Mouse (Mus musculus) midbrain, embryonic 13.5 days (tissue): ENCODE measurements around the gene Adgrv1. TPM values are rescaled to one million over a fixed set of nuclear protein-coding genes. Genes with fewer than 3 reads are reported as not detected.

Experiments
- ATAC-seq: fragments of 200-750 bp; cut with Nextera tagmentation; 2 replicates; pipeline ENCODE4 v1.8.0; 2017; ENCODE audit warnings: mild to moderate bottlenecking, moderate TSS enrichment, moderate library complexity
- H3K27ac ChIP-seq: fragments of 300-500 bp; sonication (generic); 2 replicates; pipeline ENCODE4 v1.5.1; 2015; ENCODE audit warnings: inconsistent platforms, mild to moderate bottlenecking, moderate library complexity
- H3K27me3 ChIP-seq: fragments of 300-500 bp; sonication (generic); 2 replicates; pipeline ENCODE4 v1.6.1; 2015; ENCODE audit warnings: mild to moderate bottlenecking, inconsistent platforms
- H3K36me3 ChIP-seq: fragments of 300-500 bp; sonication (generic); 2 replicates; pipeline ENCODE4 v1.6.1; 2015; ENCODE audit warnings: mild to moderate bottlenecking, inconsistent platforms
- H3K4me1 ChIP-seq: fragments of 300-500 bp; sonication (generic); replicated peaks from 2 replicates; pipeline ENCODE4 v1.6.1; 2015; ENCODE audit warnings: inconsistent platforms
- H3K4me2 ChIP-seq: fragments of 300-500 bp; sonication (generic); replicated peaks from 2 replicates; pipeline ENCODE4 v1.6.1; 2015; ENCODE audit warnings: moderate library complexity, mild to moderate bottlenecking, inconsistent platforms
- H3K4me3 ChIP-seq: fragments of 300-500 bp; sonication (generic); replicated peaks from 2 replicates; pipeline ENCODE4 v1.5.1; 2015; ENCODE audit warnings: mild to moderate bottlenecking, inconsistent platforms
- H3K9ac ChIP-seq: fragments of 300-500 bp; sonication (generic); replicated peaks from 2 replicates; pipeline ENCODE4 v1.6.1; 2015; ENCODE audit warnings: mild to moderate bottlenecking, inconsistent platforms
- H3K9me3 ChIP-seq: fragments of 300-500 bp; sonication (generic); 2 replicates; pipeline ENCODE4 v1.6.1; 2016; ENCODE audit warnings: mild to moderate bottlenecking, inconsistent platforms
- WGBS: fragments of 180-500 bp; shearing (Covaris S2); methylation state at CpG from one replicate; pipeline ENCODE4 v1.1.7; 2015; 5-methylcytosine and 5-hydroxymethylcytosine counted together
- polyA plus RNA-seq: library from polyadenylated mRNA; unstranded; fragments of >200 nt; fragmentation: Nextera tagmentation; extraction: Ambion mirVana; gene quantifications from 2 replicates; pipeline ENCODE4 v1.2.1, GENCODE M21; 2015

The Adgrv1 gene
- polyA plus RNA-seq, 1 experiment from 2014 or later: 28.5 TPM

DNA sequence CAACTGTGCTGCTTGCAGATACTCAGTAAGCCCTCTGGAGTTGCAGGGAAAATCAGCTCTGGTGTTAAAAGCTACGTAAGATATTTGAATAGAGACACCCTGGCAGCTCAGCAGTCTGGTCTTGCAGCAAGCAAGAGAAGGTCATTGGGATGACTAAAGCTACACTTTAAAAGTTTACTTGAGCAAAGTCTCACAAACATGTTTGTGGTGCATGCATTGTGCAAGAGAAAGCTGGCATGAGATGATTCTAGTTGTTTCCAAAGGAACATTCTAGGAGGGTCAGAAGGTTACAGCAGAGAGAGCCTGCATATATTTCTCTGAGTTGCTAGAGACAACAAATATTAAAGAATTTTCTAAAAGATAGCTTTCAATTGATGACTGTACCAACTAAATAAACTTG, 421.5 kb downstream of the Adgrv1 start:
- no peak overlapping the region for H3K9ac ChIP-seq
- 75% methylated on average over 1 of the region's 1 CpGs for WGBS
- H3K36me3 ChIP-seq: peaks cover under 1% of the 10 kb centered on the region; the same call in 1 of the 2 replicates
- no peak overlapping the region for H3K4me3 ChIP-seq
- H3K4me1 ChIP-seq: no peaks in the 10 kb centered on the region
- H3K9me3 ChIP-seq: no peaks in the 10 kb centered on the region; the same call in 1 of the 2 replicates
- no peaks in the 10 kb centered on the region for H3K27me3 ChIP-seq
- H3K4me2 ChIP-seq: no peak overlapping the region
- H3K27ac ChIP-seq: no peak overlapping the region
- no peak for ATAC-seq

DNA sequence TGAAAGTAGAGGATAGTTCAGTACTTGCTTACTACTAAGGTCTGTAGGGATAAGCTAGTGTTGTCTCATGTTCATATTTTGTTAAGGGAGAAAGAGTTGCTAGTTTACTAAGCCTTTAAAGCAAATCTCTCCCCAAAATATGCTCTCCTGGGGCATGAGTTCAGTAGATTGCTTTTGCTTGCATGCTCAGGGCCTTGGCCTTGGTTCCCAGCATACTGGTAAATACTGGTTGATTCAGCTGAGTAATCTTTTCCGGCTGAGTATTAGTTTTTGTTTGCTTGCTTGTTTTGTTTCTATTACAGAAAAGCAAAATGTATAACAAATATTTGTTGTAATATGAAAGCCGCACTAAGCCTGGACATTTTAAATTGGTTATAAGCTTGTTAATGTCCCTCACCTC, 422.4 kb downstream of the Adgrv1 start:
- Histone ChIP-seq H3K4me1 (no peaks in the 10 kb centered on the region), H3K27me3 (no peaks in the 10 kb centered on the region), H3K4me3 (no peak overlapping the region), H3K36me3 (no peaks in the 10 kb centered on the region), H3K9me3 (no peaks in the 10 kb centered on the region; the same call in 1 of the 2 replicates), H3K9ac (no peak overlapping the region), H3K27ac (no peak overlapping the region), H3K4me2 (no peak overlapping the region)
- 96% methylated on average over 2 of the region's 2 CpGs for WGBS
- no peak for ATAC-seq

DNA sequence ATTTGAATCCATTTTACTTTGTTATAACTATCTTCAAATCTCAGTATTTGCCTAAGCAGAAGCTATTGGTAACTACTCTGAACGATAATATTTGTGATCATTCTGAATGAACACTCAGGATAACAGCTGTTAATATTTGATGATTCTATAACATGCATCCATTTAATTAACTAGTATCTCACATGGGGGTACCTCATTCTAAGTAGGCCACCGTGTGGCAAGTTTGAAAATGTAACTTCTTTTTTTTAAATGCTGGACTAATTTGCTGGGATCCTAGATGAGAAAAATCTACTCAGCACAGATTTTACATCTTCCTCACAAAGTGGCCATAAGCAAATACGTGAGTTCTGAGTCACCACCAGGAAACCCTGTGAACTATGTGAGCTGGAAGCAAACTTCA, 423.1 kb downstream of the Adgrv1 start:
- H3K4me2 ChIP-seq: no peak overlapping the region
- no peak overlapping the region for H3K27ac ChIP-seq
- no peaks in the 10 kb centered on the region for H3K4me1 ChIP-seq
- H3K27me3 ChIP-seq: no peaks in the 10 kb centered on the region
- 92% methylated on average over 3 of the region's 3 CpGs for WGBS
- no peak overlapping the region for H3K9ac ChIP-seq
- no peaks in the 10 kb centered on the region; the same call in 1 of the 2 replicates for H3K9me3 ChIP-seq
- no peaks in the 10 kb centered on the region for H3K36me3 ChIP-seq
- no peak for ATAC-seq
- H3K4me3 ChIP-seq: no peak overlapping the region

DNA sequence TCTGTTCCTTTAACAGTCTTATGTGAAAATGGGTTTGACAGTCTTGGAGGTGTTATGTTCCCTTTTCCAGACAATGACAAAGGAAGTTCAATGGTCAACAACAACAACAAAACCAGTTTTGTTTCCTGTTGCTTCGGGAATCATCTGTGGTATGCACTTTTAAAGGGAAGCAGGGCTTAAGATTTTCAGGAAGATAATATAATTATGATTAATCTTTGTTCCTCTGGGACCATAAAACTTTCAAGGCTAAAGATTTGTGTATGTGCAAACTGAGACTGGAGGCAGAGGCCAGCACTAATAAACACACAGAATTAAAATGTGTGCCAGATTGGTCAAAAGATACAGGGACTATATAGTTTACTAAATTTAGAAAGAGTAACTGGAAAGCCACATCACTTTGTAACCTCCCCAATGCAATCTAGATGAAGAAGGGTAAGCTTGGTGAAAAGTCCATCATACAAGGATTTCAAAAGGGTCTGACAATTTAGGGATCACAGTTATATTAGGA, 424.8 kb downstream of the Adgrv1 start:
- H3K36me3 ChIP-seq: 0 out of 2 replicates have a peak, but pooled peaks cover 3% of the 10 kb centered on the region
- no peak for ATAC-seq
- 81% methylated on average over 1 of the region's 1 CpGs for WGBS

DNA sequence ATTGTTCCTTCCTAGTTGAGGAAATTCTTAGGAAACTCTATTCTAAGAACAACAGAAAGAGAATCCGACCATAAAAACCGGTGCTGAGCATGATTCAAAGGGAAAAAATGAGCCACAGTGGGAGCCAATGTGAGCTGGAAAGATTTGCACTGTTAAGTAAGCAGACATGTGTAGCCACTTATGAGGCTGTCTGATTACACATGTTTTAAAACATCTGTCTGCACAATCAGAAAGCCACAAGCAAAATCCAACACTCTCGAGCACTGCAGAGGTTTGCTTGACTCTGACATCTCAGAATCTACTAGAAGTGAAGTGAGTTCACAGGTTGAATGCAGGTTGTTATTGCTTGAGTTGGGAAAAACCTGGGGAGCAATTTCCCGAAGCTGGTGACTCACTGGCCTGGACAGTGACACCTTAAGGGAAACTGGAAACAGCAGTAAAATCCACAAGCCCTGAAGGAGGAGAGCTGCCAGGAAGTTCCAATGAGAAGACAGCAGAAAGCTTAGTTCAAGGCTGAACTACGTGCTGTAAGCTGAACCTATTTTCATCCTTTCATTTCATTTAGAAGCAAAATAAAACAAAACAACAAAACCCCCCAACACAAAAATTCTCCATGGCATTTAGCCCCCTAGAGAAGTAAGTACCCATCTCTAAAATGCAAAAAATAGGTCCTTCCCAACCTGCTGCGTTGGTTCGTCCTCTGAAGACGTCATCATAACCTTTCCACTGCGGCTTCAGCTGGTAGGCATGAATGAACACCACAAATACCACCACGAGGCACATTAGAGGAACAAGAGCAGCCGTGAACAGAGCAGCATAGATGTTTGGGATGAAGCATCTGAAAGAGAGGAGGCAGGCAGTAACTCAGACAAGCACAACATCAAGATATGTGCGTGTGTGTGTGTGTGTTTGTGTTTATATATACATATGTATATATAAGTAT, 450.7 kb downstream of the Adgrv1 start:
- 87% methylated on average over 12 of the region's 12 CpGs for WGBS
- Histone ChIP-seq H3K27ac (no peak overlapping the region), H3K9me3 (no peaks in the 10 kb centered on the region), H3K4me3 (no peak overlapping the region), H3K4me1 (no peaks in the 10 kb centered on the region), H3K9ac (no peak overlapping the region), H3K27me3 (no peaks in the 10 kb centered on the region), H3K36me3 (no peaks in the 10 kb centered on the region), H3K4me2 (no peak overlapping the region)
- ATAC-seq: no peak

More for the DNA sequence above, 424.8 kb downstream of the Adgrv1 start:
- Histone ChIP-seq H3K27ac (no peak overlapping the region), H3K4me3 (no peak overlapping the region), H3K4me2 (no peak overlapping the region), H3K9ac (no peak overlapping the region), H3K27me3 (no peaks in the 10 kb centered on the region), H3K9me3 (no peaks in the 10 kb centered on the region), H3K4me1 (no peaks in the 10 kb centered on the region)

DNA sequence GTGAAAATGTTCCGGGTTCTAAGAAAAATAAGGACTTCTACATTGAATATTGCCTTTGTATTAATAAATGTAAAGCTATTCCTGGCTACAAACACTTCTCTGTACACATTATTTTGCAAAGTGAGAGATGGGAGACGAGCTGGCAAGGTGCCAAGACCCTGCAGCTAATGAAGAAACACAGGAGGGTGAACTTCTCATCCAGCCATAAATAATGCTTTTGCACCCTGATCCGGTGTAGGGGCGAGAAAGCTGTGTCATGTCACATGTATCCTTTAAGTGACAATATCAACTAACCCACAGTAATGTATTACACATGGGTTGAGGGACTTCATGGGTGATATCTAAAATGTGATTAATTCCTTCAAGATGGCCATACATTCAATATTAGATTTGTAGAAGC, 451.5 kb downstream of the Adgrv1 start:
- Histone ChIP-seq H3K4me2 (no peak overlapping the region), H3K4me1 (no peaks in the 10 kb centered on the region), H3K36me3 (0 out of 2 replicates have a peak, but pooled peaks cover 3% of the 10 kb centered on the region), H3K4me3 (no peak overlapping the region), H3K27ac (no peak overlapping the region), H3K27me3 (no peaks in the 10 kb centered on the region), H3K9me3 (no peaks in the 10 kb centered on the region), H3K9ac (no peak overlapping the region)
- ATAC-seq: no peak
- WGBS: 79% methylated on average over 4 of the region's 4 CpGs

DNA sequence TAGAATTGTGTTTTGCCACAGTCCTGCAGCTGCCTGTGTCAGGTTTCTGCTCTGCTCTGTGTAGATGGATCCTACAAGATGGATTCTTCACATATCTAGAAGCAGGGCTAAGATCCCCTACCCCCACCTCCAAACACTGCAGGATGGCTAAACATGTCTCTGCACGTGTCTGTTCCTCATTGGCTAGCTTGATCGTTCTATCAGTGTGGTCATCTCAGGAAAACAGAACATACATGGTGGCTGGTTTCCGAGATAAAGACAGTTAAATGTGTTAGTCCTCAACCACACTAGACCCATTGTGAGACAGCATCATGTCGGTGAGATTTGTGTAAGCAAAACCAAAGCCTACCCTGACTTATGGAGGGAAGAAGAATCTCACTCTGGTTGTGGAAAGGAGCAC, 456.1 kb downstream of the Adgrv1 start:
- H3K36me3 ChIP-seq: 0 out of 2 replicates have a peak, but pooled peaks cover 3% of the 10 kb centered on the region
- H3K4me2 ChIP-seq: no peak overlapping the region
- no peak for ATAC-seq
- no peaks in the 10 kb centered on the region for H3K27me3 ChIP-seq
- H3K9ac ChIP-seq: no peak overlapping the region
- H3K4me3 ChIP-seq: no peak overlapping the region
- H3K4me1 ChIP-seq: no peaks in the 10 kb centered on the region
- 90% methylated on average over 4 of the region's 4 CpGs for WGBS
- no peaks in the 10 kb centered on the region for H3K9me3 ChIP-seq
- no peak overlapping the region for H3K27ac ChIP-seq

DNA sequence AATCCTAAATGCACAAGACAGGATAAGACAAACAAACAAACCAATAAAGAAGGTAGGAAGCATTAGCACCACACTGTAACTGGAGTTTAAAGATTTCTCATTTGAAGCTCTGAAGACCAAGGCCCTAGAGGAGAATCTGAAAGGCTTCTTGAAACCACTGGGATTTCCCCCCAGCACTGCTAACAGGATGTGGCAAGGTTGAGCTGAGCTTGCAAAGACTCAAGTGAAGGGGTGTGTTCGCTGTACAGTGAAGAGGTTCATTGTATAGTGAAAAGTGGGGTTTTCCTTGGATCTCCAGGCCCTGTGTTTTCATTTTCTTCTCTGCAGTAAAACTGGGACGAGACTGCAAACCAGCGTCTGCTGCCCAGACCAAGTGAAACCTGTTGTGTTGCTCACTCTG, 456.9 kb downstream of the Adgrv1 start:
- Histone ChIP-seq H3K27ac (no peak overlapping the region), H3K4me3 (no peak overlapping the region), H3K27me3 (no peaks in the 10 kb centered on the region), H3K9me3 (no peaks in the 10 kb centered on the region), H3K9ac (no peak overlapping the region), H3K36me3 (0 out of 2 replicates have a peak, but pooled peaks cover 3% of the 10 kb centered on the region), H3K4me2 (no peak overlapping the region), H3K4me1 (no peaks in the 10 kb centered on the region)
- no peak for ATAC-seq
- 96% methylated on average over 3 of the region's 3 CpGs for WGBS

DNA sequence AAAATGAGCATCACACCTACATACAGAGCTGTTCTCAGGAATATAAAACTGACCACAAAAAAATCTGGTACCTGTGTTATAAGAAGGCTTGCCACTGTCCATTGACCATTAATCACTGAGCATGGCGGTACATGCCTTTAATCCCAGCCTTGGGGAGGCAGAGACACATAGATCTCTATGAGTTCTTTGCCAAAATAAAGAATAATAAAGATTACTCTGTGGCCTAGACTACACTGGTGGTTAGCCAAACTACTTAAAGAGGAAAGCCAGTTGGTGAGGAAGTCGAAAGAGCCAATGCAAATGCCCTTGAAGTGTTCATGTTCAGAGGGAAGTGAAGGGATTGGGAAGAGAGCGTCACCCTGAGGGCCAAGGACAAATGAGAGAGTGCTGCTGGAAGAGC, 461.8 kb downstream of the Adgrv1 start:
- Histone ChIP-seq H3K9ac (no peak overlapping the region), H3K9me3 (no peaks in the 10 kb centered on the region), H3K4me3 (no peak overlapping the region), H3K4me2 (no peak overlapping the region), H3K4me1 (no peaks in the 10 kb centered on the region), H3K27ac (no peak overlapping the region), H3K27me3 (no peaks in the 10 kb centered on the region), H3K36me3 (no peaks in the 10 kb centered on the region)
- 92% methylated on average over 3 of the region's 3 CpGs for WGBS
- no peak for ATAC-seq

DNA sequence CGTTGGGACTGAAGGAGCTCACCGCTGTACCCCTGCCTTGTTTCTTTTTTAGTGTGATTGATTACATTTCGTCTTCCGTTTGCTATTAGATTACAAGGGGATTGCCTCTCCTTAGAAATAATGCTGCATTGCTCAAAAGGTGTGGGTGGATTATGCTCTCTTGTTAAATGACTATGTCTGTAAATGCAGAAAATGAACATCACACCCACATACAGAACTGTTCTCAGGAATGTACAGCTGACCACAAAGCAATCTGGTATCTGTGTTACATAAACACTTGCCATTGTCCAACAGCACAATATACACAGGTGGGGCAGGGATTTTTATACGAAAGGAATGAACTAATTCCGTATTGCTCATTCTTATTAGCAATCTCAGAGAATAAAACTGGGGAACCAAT, 465.5 kb downstream of the Adgrv1 start:
- H3K4me2 ChIP-seq: no peak overlapping the region
- no peaks in the 10 kb centered on the region for H3K9me3 ChIP-seq
- no peak overlapping the region for H3K9ac ChIP-seq
- H3K27ac ChIP-seq: no peak overlapping the region
- H3K27me3 ChIP-seq: no peaks in the 10 kb centered on the region
- H3K4me3 ChIP-seq: no peak overlapping the region
- no peaks in the 10 kb centered on the region for H3K4me1 ChIP-seq
- no peaks in the 10 kb centered on the region for H3K36me3 ChIP-seq
- no peak for ATAC-seq
- 94% methylated on average over 6 of the region's 6 CpGs for WGBS

DNA sequence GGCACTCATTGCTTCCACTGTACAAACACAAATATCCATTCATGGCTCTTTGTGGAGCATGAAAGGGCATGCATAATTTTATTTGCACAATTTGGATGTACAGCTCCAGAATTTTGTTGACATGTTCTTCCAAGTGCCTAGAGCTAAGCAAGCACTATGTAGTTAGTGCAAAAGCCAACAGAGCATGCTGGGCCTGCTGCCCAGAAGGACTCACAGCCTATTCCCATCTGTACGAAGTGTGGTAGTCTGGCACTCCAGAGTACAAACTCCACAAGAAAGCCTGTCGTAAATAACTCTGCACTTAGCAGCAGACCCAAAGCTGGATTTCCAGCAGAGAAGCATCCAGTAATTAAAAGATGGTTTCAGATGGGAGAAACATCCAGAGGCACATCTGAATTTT, 473.1 kb downstream of the Adgrv1 start:
- 89% methylated on average over 2 of the region's 2 CpGs for WGBS
- H3K4me2 ChIP-seq: no peak overlapping the region
- H3K4me3 ChIP-seq: no peak overlapping the region
- H3K27ac ChIP-seq: no peak overlapping the region
- no peak for ATAC-seq
- no peaks in the 10 kb centered on the region for H3K36me3 ChIP-seq
- H3K9me3 ChIP-seq: no peaks in the 10 kb centered on the region
- no peak overlapping the region for H3K9ac ChIP-seq
- H3K4me1 ChIP-seq: no peaks in the 10 kb centered on the region
- H3K27me3 ChIP-seq: no peaks in the 10 kb centered on the region

DNA sequence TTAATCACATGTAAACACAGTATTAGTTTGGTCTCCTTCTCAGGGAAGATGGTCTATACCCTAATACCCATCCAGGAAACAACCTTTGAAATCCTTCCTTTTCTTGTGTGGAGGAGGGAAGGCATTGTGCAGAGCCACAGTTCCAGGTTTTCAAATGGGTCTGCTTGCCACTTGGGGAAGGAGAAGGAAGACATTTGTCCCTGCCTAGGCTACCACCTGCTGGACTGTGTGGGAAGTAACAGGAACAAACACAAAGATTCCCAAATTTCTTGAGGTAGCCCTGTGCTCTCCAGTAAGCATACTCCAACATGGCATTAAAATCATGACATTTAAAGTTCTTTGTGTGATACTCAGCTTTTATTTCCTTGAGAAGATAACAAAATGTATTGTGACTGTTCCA, 477.6 kb downstream of the Adgrv1 start:
- H3K4me3 ChIP-seq: no peak overlapping the region
- H3K27ac ChIP-seq: no peak overlapping the region
- no peaks in the 10 kb centered on the region for H3K27me3 ChIP-seq
- peak; percentile 60; the same call in 1 of the 2 replicates for ATAC-seq
- H3K9ac ChIP-seq: no peak overlapping the region
- H3K4me2 ChIP-seq: no peak overlapping the region
- no peaks in the 10 kb centered on the region for H3K36me3 ChIP-seq
- no peaks in the 10 kb centered on the region for H3K9me3 ChIP-seq
- no peaks in the 10 kb centered on the region for H3K4me1 ChIP-seq
